Mouse (Mus musculus): ENCODE measurements around the gene Acrv1. TPM values are rescaled to one million over a fixed set of nuclear protein-coding genes. Genes with fewer than 3 reads are reported as not detected.

The Acrv1 gene
- polyA plus RNA-seq, 1 experiment from 2014 or later: not detected

- no peaks in the 10 kb centered on the region for H3K27me3 ChIP-seq (ENCODE audit: control insufficient read depth, insufficient read depth, low read length)
Observed at GRCm38 (mm10) chr9:36726131-36727033, 33.4 kb downstream of the Acrv1 start.

GRCm38 (mm10) chr9:36727034-36727755 is 34.2 kb downstream of the Acrv1 start, which contains the start of gene Chek1:
TSS of gene Chek1 (minus strand) at chr9:36727065.
- 0 out of 2 replicates have a peak, but pooled peaks have one; percentile 5 for ATAC-seq (ENCODE audit: insufficient number of reproducible peaks, low FRiP score, low TSS enrichment, low read depth)

More at GRCm38 (mm10) chr9:36726131-36727033, 33.4 kb downstream of the Acrv1 start:
- H3K9ac ChIP-seq (ENCODE audit: low read length): peak overlapping the region; percentile 86
- H3K27ac ChIP-seq (replicated peaks; ENCODE audit: low read depth, low read length): peak overlapping the region; percentile 97
- peaks cover 6% of the 10 kb centered on the region; the same call in 1 of the 2 replicates for H3K4me1 ChIP-seq (ENCODE audit: control insufficient read depth, insufficient read depth, low read length)
- WGBS: under 1% methylated on average over 53 of the region's 53 CpGs
- peaks cover 9% of the 10 kb centered on the region for H3K36me3 ChIP-seq (ENCODE audit: control insufficient read depth, insufficient read depth, low read length)
- peak overlapping the region; percentile 77 for H3K4me2 ChIP-seq (ENCODE audit: low read depth, severe bottlenecking)
- peak overlapping the region; percentile 69 for H3K4me3 ChIP-seq (ENCODE audit: low read depth, low read length)
- DNase-seq (ENCODE audit: low spot score): peak; percentile 97
- H3K9me3 ChIP-seq (ENCODE audit: control insufficient read depth, low read length): no peaks in the 10 kb centered on the region
- ATAC-seq (ENCODE audit: insufficient number of reproducible peaks, low FRiP score, low TSS enrichment, low read depth): peak; percentile 93

More at GRCm38 (mm10) chr9:36727034-36727755, 34.2 kb downstream of the Acrv1 start, which contains the start of gene Chek1:
- Histone ChIP-seq H3K27me3 (ENCODE audit: control insufficient read depth, insufficient read depth, low read length) (no peaks in the 10 kb centered on the region), H3K4me1 (ENCODE audit: control insufficient read depth, insufficient read depth, low read length) (peaks cover 6% of the 10 kb centered on the region; the same call in 1 of the 2 replicates), H3K4me3 (ENCODE audit: low read depth, low read length) (peak within 1 kb of the TSS; percentile 69), H3K9me3 (ENCODE audit: control insufficient read depth, low read length) (no peaks in the 10 kb centered on the region), H3K27ac (replicated peaks; ENCODE audit: low read depth, low read length) (peak within 1 kb of the TSS; percentile 97), H3K9ac (ENCODE audit: low read length) (peak within 1 kb of the TSS; percentile 86), H3K36me3 (ENCODE audit: control insufficient read depth, insufficient read depth, low read length) (peaks cover 4% of the 10 kb centered on the region; the same call in 1 of the 2 replicates), H3K4me2 (ENCODE audit: low read depth, severe bottlenecking) (peak within 1 kb of the TSS; percentile 77)
- 9% methylated on average over 12 of the region's 12 CpGs for WGBS
- no peak for DNase-seq (ENCODE audit: low spot score)

Other genes with a start within 250 kb of the Acrv1 start
- gene Gm9513, start 217.6 kb upstream of the Acrv1 start, polyA plus RNA-seq (2014; fragmentation: Nextera tagmentation; extraction: Ambion mirVana): not detected in 2 replicates
- gene Gm5615, start 151.3 kb upstream of the Acrv1 start, polyA plus RNA-seq (2014; fragmentation: Nextera tagmentation; extraction: Ambion mirVana): not detected in 2 replicates
- not detected in 2 replicates for gene Gm17689, start 110.6 kb upstream of the Acrv1 start, polyA plus RNA-seq (2014; fragmentation: Nextera tagmentation; extraction: Ambion mirVana)
- not detected in 2 replicates for gene A630095E13Rik, start 49.8 kb upstream of the Acrv1 start, polyA plus RNA-seq (2014; fragmentation: Nextera tagmentation; extraction: Ambion mirVana)
- gene Chek1, start 33.8 kb downstream of the Acrv1 start, polyA plus RNA-seq (2014; fragmentation: Nextera tagmentation; extraction: Ambion mirVana): 72.3 and 74.3 TPM in 2 replicates
- 197 and 238 TPM in 2 replicates for gene Stt3a, start 74.5 kb downstream of the Acrv1 start, polyA plus RNA-seq (2014; fragmentation: Nextera tagmentation; extraction: Ambion mirVana)
- 55.5 and 73.6 TPM in 2 replicates for gene Ei24, start 104.2 kb downstream of the Acrv1 start, polyA plus RNA-seq (2014; fragmentation: Nextera tagmentation; extraction: Ambion mirVana)
- gene Fez1, start 128.6 kb downstream of the Acrv1 start, polyA plus RNA-seq (2014; fragmentation: Nextera tagmentation; extraction: Ambion mirVana): 14.7 and 15.7 TPM in 2 replicates

Measured in limb, embryonic 11.5 days (tissue).